Mouse (Mus musculus) spleen, adult 12 weeks (tissue): ENCODE measurements at regions not wholly inside any gene's neighbourhood (a gene's known extent, or its start where the extent isn't known, plus 50 kb on each side); places are given as distances from the start of the nearest gene placed in this dataset.

Source experiments
- DNase-seq: peaks from one replicate; pipeline ENCODE4 v3.0.0; 2022; ENCODE audit warnings: low spot score

DNA sequence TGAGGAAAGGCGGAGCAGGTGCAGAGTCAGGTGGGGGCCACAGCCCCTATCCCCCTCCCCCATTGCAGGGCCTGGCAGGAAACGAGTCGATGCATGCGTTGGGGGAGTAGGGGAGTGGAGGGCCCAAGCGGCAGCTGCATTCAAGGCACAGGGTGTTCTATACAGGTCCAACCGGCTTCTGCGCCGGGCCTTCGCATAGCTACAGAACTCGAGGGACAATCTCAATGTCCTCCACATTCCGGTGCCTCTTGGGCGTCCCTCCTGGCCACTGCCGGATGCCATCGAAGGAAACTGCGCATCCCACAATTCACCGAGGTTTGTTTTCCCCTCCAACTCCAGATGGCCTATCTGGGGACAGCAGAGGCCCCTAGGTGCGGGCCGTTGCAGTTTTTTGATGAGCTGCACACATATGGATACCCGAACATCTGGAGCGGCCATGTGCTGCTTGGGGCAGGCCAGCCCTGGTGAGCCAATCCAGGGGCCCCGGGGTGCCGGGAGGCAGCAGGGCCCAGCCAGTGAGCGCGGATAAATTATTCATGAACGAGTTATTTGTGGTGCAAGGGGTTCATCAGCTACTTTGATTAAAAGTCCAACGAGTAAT is 137.5 kb downstream of the Tle3 start:
- DNase-seq = no peak

DNA sequence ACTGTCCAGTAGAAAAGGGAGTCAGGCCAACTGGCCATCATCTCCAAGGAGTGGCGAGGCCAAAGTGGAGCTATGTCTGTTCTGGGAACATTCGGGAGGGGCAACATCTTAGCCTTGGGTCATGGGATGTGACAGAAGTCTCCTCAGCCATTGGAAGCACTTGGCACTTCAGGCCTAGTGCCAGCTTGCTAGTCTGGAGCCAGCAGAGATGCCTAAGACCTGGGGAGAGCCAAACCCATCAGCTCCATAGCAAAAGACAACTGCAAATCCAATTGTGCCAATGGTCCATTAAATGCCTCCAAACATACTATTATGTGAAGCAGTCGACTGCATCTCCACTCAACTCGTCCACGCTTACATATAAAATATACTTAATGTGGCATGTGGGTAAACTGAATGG is 136.9 kb downstream of the Tle3 start:
- DNase-seq = no peak

DNA sequence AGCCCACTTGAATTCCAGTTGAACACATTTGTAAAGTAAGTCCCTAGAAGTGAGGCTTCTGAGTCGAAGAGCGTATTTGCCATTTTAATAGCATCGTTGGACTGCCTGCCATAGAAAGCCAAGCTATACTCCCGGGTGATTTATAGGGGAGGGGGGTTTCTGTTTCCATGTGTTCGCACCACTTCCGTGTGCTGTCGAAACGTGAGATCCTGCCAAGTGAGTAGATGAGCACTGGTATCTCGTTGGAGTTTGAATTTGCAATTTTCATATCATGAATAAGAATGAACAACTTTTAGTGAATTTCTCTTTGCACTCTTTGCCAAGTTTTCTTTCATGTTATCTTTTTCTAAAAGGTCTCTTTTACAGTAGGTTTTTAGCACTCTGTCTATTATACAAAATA is 128.7 kb downstream of the Tle3 start:
- no peak for DNase-seq

DNA sequence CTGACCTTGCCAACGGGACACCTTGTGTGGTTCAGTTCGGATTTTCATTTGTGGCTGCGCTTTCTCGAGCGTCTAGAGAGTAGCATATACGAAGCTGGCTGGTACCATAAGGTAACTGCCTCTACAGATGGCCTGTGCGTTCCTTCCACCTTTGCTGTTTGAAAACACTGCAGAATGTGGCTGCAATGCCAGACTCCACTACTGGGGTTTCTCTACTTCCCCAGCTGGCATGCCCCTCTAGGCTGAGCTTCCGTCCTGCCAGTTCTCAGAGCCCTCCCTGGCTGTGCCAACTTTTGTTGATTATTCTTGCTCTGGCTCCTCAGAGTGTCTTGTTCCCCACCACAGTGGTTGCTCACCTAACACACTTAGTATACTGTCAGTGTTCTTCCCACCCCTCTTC is 120.7 kb downstream of the Tle3 start:
- no peak for DNase-seq

DNA sequence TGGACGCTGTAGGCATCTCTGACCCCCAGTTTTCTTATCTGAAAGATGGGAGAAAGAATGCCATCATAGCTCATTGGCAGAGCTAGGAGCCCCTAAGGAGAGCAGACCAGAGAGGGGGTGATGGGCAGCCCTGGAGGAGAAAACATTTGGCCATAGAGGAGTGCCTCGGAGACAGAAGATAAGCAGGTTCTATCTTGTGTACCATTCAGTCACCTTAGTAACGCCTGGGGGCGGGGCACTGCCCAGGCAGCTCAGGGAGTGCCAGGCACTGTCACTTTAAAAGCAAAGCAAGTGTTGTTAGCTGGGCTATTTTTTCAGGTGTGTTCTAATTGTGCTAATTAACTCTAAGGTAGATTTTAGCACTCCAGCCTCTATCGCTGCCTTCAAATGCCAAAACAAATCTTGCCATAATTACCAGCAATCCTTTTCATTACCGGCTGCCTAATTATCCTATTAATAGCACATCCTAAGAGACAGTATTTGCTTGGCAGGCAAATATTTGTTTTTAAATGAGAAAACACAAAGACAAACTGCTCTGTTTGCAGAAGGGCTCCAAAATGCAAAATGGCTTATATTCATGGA is 119.1 kb downstream of the Tle3 start:
- no peak for DNase-seq

DNA sequence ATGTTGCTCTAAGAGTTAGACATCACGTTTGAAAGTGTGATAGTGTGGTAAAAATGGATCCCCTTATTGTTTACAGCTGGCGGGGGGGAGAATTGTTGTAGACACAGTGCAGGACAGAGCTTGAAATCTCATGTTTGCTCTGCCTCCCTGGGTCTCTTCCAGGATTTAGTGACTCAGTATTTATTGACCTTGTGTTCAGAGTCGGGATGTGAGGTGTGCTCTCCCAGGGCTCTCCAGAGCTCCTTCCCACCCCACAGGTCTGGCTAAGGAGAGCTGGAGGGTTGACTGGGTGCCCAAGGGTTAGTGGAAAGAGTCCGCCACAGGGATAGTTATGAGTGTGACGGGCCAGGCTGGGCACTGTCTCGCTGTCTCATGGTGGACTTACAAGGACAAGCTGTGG is 117.8 kb downstream of the Tle3 start:
- no peak for DNase-seq

DNA sequence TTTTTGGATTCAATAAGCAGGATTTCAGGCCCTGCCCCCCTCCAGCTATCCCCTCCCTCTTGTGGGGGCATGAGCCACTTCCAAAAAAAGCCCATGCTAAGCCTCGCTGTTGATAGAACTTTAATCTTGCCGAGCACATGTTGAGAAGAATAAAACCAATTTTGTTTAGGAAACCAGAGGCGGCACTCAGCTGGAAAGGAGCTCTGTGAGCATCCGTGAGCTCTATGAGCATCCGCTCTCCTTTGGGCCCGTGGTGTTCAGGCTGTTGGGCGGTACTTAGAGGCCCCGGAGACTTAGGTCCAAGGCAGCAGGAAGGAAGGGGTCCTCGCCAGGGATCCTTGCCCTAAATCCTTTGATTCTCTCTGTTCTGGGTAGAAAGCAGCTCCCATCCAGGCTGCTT is 117.0 kb downstream of the Tle3 start:
- DNase-seq = no peak

DNA sequence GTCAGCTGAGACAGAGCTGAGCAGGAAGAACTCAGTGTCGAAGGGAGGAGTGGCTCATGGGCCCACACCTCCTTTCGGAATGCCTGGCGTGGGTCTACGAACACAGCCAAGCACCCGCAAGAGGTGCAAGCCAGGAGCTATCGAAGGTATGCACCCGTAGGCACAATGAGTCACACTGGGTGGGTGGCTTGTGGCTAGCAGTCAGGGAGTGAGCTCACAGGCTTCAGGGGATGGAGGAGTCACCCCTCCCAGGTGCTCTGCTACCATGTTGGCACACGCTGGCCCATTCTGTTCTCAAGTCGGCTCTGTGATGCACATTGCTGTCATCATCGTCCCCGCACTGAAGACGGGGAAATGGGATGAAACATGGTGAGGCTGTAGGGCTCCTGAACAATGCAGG is 115.7 kb downstream of the Tle3 start:
- DNase-seq = no peak

DNA sequence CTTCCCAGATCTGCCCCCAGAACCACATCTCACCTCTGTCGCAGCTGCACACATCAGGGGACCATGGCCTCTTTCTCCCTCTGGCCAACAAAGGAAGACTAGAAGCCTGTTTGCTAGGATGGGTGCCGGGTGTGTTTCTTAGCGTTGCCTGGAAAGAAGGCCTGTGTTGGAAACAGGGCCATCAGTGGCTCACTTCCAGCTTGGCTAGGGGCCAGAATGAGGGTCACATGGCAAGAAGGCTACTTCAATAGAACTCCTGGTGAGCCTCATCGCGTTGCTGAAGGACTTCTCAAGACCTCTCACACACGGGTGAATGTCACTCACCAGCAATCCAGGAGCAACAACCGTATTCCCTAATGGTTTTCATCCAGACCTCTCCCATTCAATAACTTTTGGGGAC is 115.0 kb downstream of the Tle3 start:
- no peak for DNase-seq

DNA sequence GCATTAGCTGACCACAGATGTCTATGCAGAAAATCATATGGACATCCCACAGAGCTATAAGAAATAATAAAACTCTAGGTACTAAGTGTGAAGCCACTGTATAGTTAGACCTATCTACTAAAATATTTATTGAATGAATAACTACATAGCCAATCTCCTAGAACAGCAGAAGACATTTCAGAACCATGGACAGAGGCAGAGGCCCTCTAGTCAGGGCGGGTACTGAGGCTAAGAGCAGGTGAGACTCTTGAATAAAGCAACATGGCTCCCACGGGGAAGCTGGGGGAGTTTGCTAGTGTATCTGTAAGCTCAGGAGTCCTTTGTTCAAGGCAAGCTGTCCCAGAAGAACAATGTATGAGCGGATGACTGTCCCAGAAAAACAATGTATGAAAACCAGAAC is 112.2 kb downstream of the Tle3 start:
- no peak for DNase-seq

DNA sequence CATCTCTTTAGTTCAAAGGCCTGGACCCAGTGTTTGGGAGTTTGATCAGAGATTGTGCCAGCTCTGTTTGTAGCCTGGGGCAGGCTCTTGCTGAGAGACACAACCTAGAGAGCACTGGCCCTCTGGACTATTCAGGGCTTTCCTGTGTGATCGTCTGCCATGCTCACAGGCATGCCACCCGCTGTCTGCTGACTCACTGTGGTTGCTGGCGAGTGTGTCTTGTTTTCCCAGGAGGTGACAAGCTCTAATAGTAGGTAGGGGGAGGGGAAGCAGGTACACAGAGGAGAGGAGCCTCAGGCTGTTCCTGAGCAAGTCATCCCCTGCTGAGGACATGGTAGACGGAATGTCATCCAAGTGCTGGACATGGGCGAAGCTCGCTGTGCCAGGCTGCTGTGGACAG is 107.5 kb downstream of the Tle3 start:
- DNase-seq = no peak

DNA sequence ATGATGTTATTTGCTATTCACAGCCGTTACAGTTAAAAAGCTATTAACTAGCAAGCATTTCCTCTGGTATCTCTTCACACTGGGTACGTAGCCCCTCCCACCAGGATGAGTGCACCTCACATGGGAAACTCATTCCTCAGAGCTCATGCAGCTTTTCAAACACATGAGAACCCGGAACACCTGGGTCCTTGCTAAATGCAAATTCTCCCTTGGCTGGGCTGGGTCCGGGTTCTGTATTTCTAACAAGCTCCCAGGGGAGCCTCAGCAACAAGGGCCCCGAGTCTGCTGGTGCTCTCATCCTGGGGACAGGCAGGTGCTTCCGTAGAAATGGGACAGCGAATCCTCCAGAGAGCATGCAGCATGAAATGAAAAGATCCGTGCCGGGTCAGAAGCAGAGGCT is 106.7 kb downstream of the Tle3 start:
- peak; percentile 5 for DNase-seq

DNA sequence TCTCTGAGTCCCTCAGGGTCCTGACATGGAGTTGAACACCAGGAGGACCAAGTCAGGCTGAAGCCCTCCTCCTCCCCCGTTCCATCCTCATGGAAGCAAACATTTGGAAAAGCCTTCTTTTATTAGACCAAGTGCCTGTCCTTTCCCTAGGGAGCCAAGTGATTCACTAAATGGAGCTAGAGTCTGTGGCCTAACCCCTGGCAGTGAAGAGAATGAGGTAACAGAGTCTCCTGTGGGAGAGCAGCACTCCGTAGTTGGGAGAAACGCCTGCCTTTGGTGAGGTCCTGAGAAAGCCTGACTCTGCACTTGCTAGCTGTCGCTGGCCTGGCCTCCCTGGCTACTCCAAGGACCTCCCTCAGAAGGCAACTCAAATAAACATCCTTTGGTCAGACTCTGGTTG is 104.2 kb downstream of the Tle3 start:
- DNase-seq = no peak

DNA sequence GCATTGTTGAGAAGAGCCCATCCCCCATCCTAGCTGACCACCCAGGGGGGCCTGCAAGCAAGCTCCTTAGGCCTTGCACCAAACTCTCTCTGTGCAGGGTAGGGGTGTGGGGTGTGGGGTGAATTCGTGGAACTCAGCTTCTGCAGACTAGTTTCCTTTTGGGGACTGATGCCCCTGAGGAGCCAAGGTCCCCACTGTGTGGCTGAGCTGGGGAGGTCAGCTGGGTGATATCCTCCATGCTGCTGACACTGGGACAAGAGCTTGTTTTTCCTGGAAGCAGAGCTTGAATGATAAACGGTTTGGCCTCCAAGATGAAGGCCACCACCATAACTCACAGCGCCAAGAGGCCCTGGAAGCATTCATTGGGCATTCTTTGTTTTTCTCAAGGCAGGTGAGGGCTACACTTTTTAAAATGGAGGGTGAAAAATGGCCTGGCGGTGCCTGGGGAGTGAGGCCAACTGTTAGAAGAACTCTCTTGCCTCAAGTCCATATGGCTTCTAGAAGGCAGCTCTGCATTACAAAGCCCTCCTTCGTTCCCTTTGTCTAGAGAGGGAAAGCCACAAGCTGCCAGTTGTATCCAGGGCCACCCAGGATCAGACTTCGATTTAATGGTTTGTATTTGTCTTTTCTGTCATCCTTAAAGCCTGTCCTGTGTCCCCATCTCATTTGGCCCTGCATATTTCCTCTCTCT is 98.8 kb downstream of the Tle3 start:
- DNase-seq = no peak

DNA sequence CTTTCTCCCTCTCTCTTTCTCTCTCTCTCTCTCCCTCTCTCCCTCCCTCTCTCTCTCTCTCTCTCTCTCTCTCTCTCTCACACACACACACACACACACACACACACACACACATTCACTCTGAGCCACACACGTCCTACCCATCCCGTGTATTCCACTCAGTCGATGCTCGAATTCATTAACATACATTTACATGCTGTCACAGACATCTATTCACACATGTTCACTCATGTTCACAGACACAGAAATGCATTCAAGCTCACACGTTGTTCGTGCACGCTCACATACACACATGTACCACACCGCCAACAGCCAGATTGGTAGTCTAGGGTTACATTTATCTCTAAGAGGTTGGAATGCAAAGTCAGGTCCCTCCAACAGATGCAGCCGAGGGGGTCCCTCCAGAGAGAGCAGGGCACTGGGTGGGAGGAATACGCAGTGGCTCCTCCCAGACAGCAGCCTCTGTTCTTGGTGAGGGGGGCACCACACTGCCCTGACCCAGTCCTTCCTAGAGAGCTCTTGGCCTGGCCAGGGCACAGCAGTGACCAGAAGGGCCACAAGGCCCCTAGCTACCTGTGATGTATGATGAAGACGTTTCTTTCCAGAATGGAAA is 96.8 kb downstream of the Tle3 start:
- no peak for DNase-seq

DNA sequence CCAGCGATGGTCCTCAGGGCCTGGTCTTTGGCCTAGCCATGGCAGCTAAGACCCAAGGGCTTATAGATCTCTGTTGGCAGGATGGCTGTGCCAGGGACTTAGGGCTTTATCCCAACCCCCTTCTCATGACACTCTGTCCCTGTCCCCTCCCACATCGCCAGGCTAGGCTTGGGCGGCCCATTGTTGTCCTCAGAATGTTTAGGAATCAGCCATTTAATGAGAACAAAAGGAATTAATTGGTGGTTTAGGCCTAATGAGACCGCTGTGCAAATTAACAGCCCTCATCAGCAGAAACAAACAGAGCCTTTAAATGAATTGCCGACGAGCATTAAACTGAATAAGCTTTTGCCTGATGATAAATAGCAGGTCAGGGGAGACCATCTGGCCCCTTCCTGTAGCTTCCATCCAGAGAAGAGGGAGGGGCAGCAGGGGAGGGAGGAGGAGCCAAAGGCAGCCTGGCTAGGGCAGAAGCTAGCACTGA is 96.2 kb downstream of the Tle3 start:
- no peak for DNase-seq
